Mouse (Mus musculus) forebrain, postnatal 0 days (tissue): ENCODE measurements at regions not wholly inside any gene's neighbourhood (a gene's known extent, or its start where the extent isn't known, plus 50 kb on each side); places are given as distances from the start of the nearest gene placed in this dataset.
A peak's percentile ranks its signal among the peaks of the same experiment; 100 is the strongest.

Source experiments
- ATAC-seq: fragments of 200-750 bp; cut with Nextera tagmentation; 2 replicates; pipeline ENCODE4 v1.8.0; 2017; ENCODE audit warnings: mild to moderate bottlenecking, moderate library complexity
- DNase-seq: peaks from one replicate; pipeline ENCODE4 v3.0.0-alpha.2; 2015
- H3K27ac ChIP-seq: fragments of 300-500 bp; sonication (generic); 2 replicates; pipeline ENCODE4 v1.5.1; 2014; ENCODE audit warnings: low read depth, mild to moderate bottlenecking, antibody characterized with exemption, low read length, moderate library complexity, mixed read lengths
- H3K27me3 ChIP-seq: fragments of 300-500 bp; sonication (generic); 2 replicates; pipeline ENCODE4 v1.6.1; 2014; ENCODE audit warnings: mild to moderate bottlenecking, low read length, mixed read lengths; ENCODE audit not compliant: insufficient read depth
- H3K36me3 ChIP-seq: fragments of 300-500 bp; sonication (generic); 2 replicates; pipeline ENCODE4 v1.6.1; 2014; ENCODE audit warnings: mild to moderate bottlenecking, moderate library complexity; ENCODE audit not compliant: insufficient read depth
- H3K4me1 ChIP-seq: fragments of 300-500 bp; sonication (generic); 2 replicates; pipeline ENCODE4 v1.6.1; 2014; ENCODE audit warnings: antibody characterized with exemption; ENCODE audit not compliant: insufficient read depth
- H3K4me2 ChIP-seq: fragments of 300-500 bp; sonication (generic); 2 replicates; pipeline ENCODE4 v1.6.1; 2014; ENCODE audit warnings: low read depth, mild to moderate bottlenecking, moderate library complexity
- H3K4me3 ChIP-seq: fragments of 300-500 bp; sonication (generic); 2 replicates; pipeline ENCODE4 v1.5.1; 2014; ENCODE audit warnings: low read depth, low read length, mixed read lengths
- H3K9ac ChIP-seq: fragments of 300-500 bp; sonication (generic); 2 replicates; pipeline ENCODE4 v1.6.1; 2014; ENCODE audit warnings: mild to moderate bottlenecking
- H3K9me3 ChIP-seq: fragments of 300-500 bp; sonication (generic); 2 replicates; pipeline ENCODE4 v1.6.1; 2016; ENCODE audit warnings: low read length
- CTCF ChIP-seq: sonication (generic); IDR thresholded peaks from 2 replicates; pipeline ENCODE4 v1.5.1; 2016; ENCODE audit warnings: antibody characterized with exemption, control low read depth, low read depth
- WGBS: fragments of 180-500 bp; shearing (Covaris S2); extraction: QIAGEN DNeasy Blood & Tissue Kit; methylation state at CpG from one replicate; pipeline ENCODE4 v1.1.7; 2014; 5-methylcytosine and 5-hydroxymethylcytosine counted together

GRCm38 (mm10) chr8:42209989-42210388 is 793.1 kb upstream of the Frg1 start:
- Histone ChIP-seq H3K9me3 (no peaks in the 10 kb centered on the region), H3K4me3 (no peak overlapping the region), H3K27ac (no peak overlapping the region), H3K27me3 (no peaks in the 10 kb centered on the region), H3K4me2 (no peak overlapping the region), H3K9ac (no peak overlapping the region), H3K36me3 (no peaks in the 10 kb centered on the region), H3K4me1 (no peaks in the 10 kb centered on the region)
- no peak for DNase-seq
- TF ChIP-seq CTCF = no peak
- ATAC-seq = no peak

GRCm38 (mm10) chr8:42197257-42197656 is 780.4 kb upstream of the Frg1 start:
- Histone ChIP-seq H3K9ac (no peak overlapping the region), H3K4me2 (no peak overlapping the region), H3K27me3 (no peaks in the 10 kb centered on the region), H3K36me3 (no peaks in the 10 kb centered on the region), H3K9me3 (no peaks in the 10 kb centered on the region), H3K27ac (no peak overlapping the region), H3K4me3 (no peak overlapping the region), H3K4me1 (no peaks in the 10 kb centered on the region)
- WGBS = 52% methylated on average over 5 of the region's 5 CpGs
- ATAC-seq (no peak), DNase-seq (peak; percentile 20)
- TF ChIP-seq CTCF = no peak

GRCm38 (mm10) chr8:42193902-42194550 is 777.2 kb upstream of the Frg1 start:
- no peaks in the 10 kb centered on the region for H3K4me1 ChIP-seq
- H3K4me3 ChIP-seq = no peak overlapping the region
- WGBS = 94% methylated on average over 1 of the region's 1 CpGs
- ATAC-seq (no peak), DNase-seq (no peak)
- no peaks in the 10 kb centered on the region for H3K27me3 ChIP-seq
- no peaks in the 10 kb centered on the region for H3K9me3 ChIP-seq
- H3K4me2 ChIP-seq = no peak overlapping the region
- TF ChIP-seq CTCF = no peak
- no peak overlapping the region for H3K9ac ChIP-seq
- no peaks in the 10 kb centered on the region for H3K36me3 ChIP-seq
- H3K27ac ChIP-seq = no peak overlapping the region

- H3K9ac ChIP-seq = no peak overlapping the region
- 88% methylated on average over 1 of the region's 1 CpGs for WGBS
- H3K36me3 ChIP-seq = no peaks in the 10 kb centered on the region
- H3K27me3 ChIP-seq = no peaks in the 10 kb centered on the region
- DNase-seq (no peak), ATAC-seq (no peak)
- H3K27ac ChIP-seq = no peak overlapping the region
- no peak overlapping the region for H3K4me2 ChIP-seq
- no peak for TF ChIP-seq CTCF
- no peaks in the 10 kb centered on the region for H3K9me3 ChIP-seq
- H3K4me1 ChIP-seq = no peaks in the 10 kb centered on the region
- H3K4me3 ChIP-seq = no peak overlapping the region
Measured at GRCm38 (mm10) chr8:42187083-42187482, 770.2 kb upstream of the Frg1 start.

- Histone ChIP-seq H3K27ac (no peak overlapping the region), H3K27me3 (no peaks in the 10 kb centered on the region), H3K9ac (no peak overlapping the region), H3K9me3 (no peaks in the 10 kb centered on the region), H3K36me3 (no peaks in the 10 kb centered on the region), H3K4me2 (no peak overlapping the region), H3K4me1 (no peaks in the 10 kb centered on the region), H3K4me3 (no peak overlapping the region)
- WGBS = 83% methylated on average over 4 of the region's 4 CpGs
- DNase-seq = no peak
- ATAC-seq = no peak
- no peak for TF ChIP-seq CTCF
Measured at GRCm38 (mm10) chr8:42183288-42183878, 766.5 kb upstream of the Frg1 start.

GRCm38 (mm10) chr8:42162441-42162840 is 745.6 kb upstream of the Frg1 start:
- H3K4me3 ChIP-seq = no peak overlapping the region
- no peaks in the 10 kb centered on the region for H3K36me3 ChIP-seq
- no peaks in the 10 kb centered on the region for H3K4me1 ChIP-seq
- TF ChIP-seq CTCF = no peak
- no peak overlapping the region for H3K27ac ChIP-seq
- no peak overlapping the region for H3K4me2 ChIP-seq
- 95% methylated on average over 2 of the region's 2 CpGs for WGBS
- H3K9ac ChIP-seq = no peak overlapping the region
- no peaks in the 10 kb centered on the region for H3K27me3 ChIP-seq
- DNase-seq (no peak), ATAC-seq (no peak)
- H3K9me3 ChIP-seq = no peaks in the 10 kb centered on the region

- ATAC-seq = no peak
- Histone ChIP-seq H3K4me2 (no peak overlapping the region), H3K27ac (no peak overlapping the region), H3K9ac (no peak overlapping the region), H3K27me3 (no peaks in the 10 kb centered on the region), H3K4me1 (no peaks in the 10 kb centered on the region), H3K9me3 (no peaks in the 10 kb centered on the region), H3K36me3 (no peaks in the 10 kb centered on the region), H3K4me3 (no peak overlapping the region)
- WGBS = 83% methylated on average over 4 of the region's 4 CpGs
- DNase-seq = no peak
- no peak for TF ChIP-seq CTCF
Measured at GRCm38 (mm10) chr8:42157006-42157405, 740.1 kb upstream of the Frg1 start.
